Mouse (Mus musculus): ENCODE results near the gene Bcl2l14. TPM values are rescaled to one million over a fixed set of nuclear protein-coding genes. Genes with fewer than 3 reads are reported as not detected.

Gene Bcl2l14
- 0.10 TPM in 1 of 2 replicates, not detected in the other for polyA plus RNA-seq (2016; fragmentation: Nextera tagmentation; extraction: Ambion mirVana)

GRCm38 (mm10) chr6:134396018-134396417 lies at the start of gene Bcl2l14:
Gene Bcl2l14 (plus strand): TSS chr6:134396318.
- H3K9me3 ChIP-seq: peaks cover 4% of the 10 kb centered on the region; the same call in 1 of the 2 replicates
- no peaks in the 10 kb centered on the region for H3K4me1 ChIP-seq
- H3K4me3 ChIP-seq: no peak within 1 kb of the TSS
- H3K27me3 ChIP-seq: no peaks in the 10 kb centered on the region
- H3K4me2 ChIP-seq (replicated peaks): no peak within 1 kb of the TSS
- no peak within 1 kb of the TSS for H3K9ac ChIP-seq (replicated peaks)
- WGBS: 87% methylated on average over 4 of the region's 4 CpGs
- H3K27ac ChIP-seq (replicated peaks): no peak within 1 kb of the TSS
- no peaks in the 10 kb centered on the region for H3K36me3 ChIP-seq
- ATAC-seq (ENCODE audit: low FRiP score, low read depth): no peak

GRCm38 (mm10) chr6:134348526-134349067 lies 47.5 kb upstream of the Bcl2l14 start:
- no peaks in the 10 kb centered on the region for H3K9me3 ChIP-seq
- H3K27ac ChIP-seq (replicated peaks): no peak overlapping the region
- H3K4me1 ChIP-seq: no peaks in the 10 kb centered on the region
- H3K36me3 ChIP-seq: no peaks in the 10 kb centered on the region
- no peak for ATAC-seq (ENCODE audit: low FRiP score, low read depth)
- H3K9ac ChIP-seq (replicated peaks): no peak overlapping the region
- H3K4me2 ChIP-seq (replicated peaks): no peak overlapping the region
- 90% methylated on average over 7 of the region's 7 CpGs for WGBS
- no peak overlapping the region for H3K4me3 ChIP-seq
- H3K27me3 ChIP-seq: no peaks in the 10 kb centered on the region

- WGBS: 81% methylated on average over 6 of the region's 6 CpGs
- ATAC-seq (ENCODE audit: low FRiP score, low read depth): no peak
- H3K27ac ChIP-seq (replicated peaks): no peak overlapping the region
- H3K9ac ChIP-seq (replicated peaks): no peak overlapping the region
- no peaks in the 10 kb centered on the region for H3K27me3 ChIP-seq
- no peak overlapping the region for H3K4me2 ChIP-seq (replicated peaks)
- no peaks in the 10 kb centered on the region for H3K4me1 ChIP-seq
- no peaks in the 10 kb centered on the region for H3K36me3 ChIP-seq
- H3K9me3 ChIP-seq: no peaks in the 10 kb centered on the region
- no peak overlapping the region for H3K4me3 ChIP-seq
Observed at GRCm38 (mm10) chr6:134352881-134353280, 43.2 kb upstream of the Bcl2l14 start.

GRCm38 (mm10) chr6:134353751-134354150 lies 42.4 kb upstream of the Bcl2l14 start:
- Histone ChIP-seq H3K4me2 (replicated peaks) (no peak overlapping the region), H3K9me3 (no peaks in the 10 kb centered on the region), H3K27me3 (no peaks in the 10 kb centered on the region), H3K4me3 (no peak overlapping the region), H3K9ac (replicated peaks) (no peak overlapping the region), H3K4me1 (no peaks in the 10 kb centered on the region), H3K36me3 (no peaks in the 10 kb centered on the region), H3K27ac (replicated peaks) (no peak overlapping the region)
- 90% methylated on average over 4 of the region's 4 CpGs for WGBS
- ATAC-seq (ENCODE audit: low FRiP score, low read depth): no peak

- no peaks in the 10 kb centered on the region for H3K9me3 ChIP-seq
- WGBS: 89% methylated on average over 6 of the region's 6 CpGs
- H3K27me3 ChIP-seq: no peaks in the 10 kb centered on the region
- no peak overlapping the region for H3K4me3 ChIP-seq
- ATAC-seq (ENCODE audit: low FRiP score, low read depth): no peak
- H3K27ac ChIP-seq (replicated peaks): no peak overlapping the region
- no peak overlapping the region for H3K9ac ChIP-seq (replicated peaks)
- H3K4me2 ChIP-seq (replicated peaks): no peak overlapping the region
- H3K36me3 ChIP-seq: no peaks in the 10 kb centered on the region
- H3K4me1 ChIP-seq: no peaks in the 10 kb centered on the region
Observed at GRCm38 (mm10) chr6:134357570-134357969, 38.5 kb upstream of the Bcl2l14 start.

- ATAC-seq (ENCODE audit: low FRiP score, low read depth): no peak
- H3K36me3 ChIP-seq: no peaks in the 10 kb centered on the region
- no peak overlapping the region for H3K27ac ChIP-seq (replicated peaks)
- H3K4me1 ChIP-seq: no peaks in the 10 kb centered on the region
- H3K27me3 ChIP-seq: no peaks in the 10 kb centered on the region
- no peak overlapping the region for H3K4me2 ChIP-seq (replicated peaks)
- H3K9me3 ChIP-seq: no peaks in the 10 kb centered on the region
- 91% methylated on average over 4 of the region's 4 CpGs for WGBS
- H3K9ac ChIP-seq (replicated peaks): no peak overlapping the region
- H3K4me3 ChIP-seq: no peak overlapping the region
Observed at GRCm38 (mm10) chr6:134360079-134360478, 36.0 kb upstream of the Bcl2l14 start.

GRCm38 (mm10) chr6:134364644-134365043 lies 31.5 kb upstream of the Bcl2l14 start:
- Histone ChIP-seq H3K36me3 (no peaks in the 10 kb centered on the region), H3K9ac (replicated peaks) (no peak overlapping the region), H3K4me3 (no peak overlapping the region), H3K4me2 (replicated peaks) (no peak overlapping the region), H3K9me3 (no peaks in the 10 kb centered on the region), H3K27ac (replicated peaks) (no peak overlapping the region), H3K27me3 (no peaks in the 10 kb centered on the region), H3K4me1 (no peaks in the 10 kb centered on the region)
- WGBS: 80% methylated on average over 6 of the region's 6 CpGs
- ATAC-seq (ENCODE audit: low FRiP score, low read depth): no peak

- no peaks in the 10 kb centered on the region for H3K4me1 ChIP-seq
- no peak overlapping the region for H3K4me3 ChIP-seq
- H3K27ac ChIP-seq (replicated peaks): no peak overlapping the region
- WGBS: 83% methylated on average over 4 of the region's 4 CpGs
- H3K36me3 ChIP-seq: no peaks in the 10 kb centered on the region
- no peaks in the 10 kb centered on the region for H3K9me3 ChIP-seq
- no peak for ATAC-seq (ENCODE audit: low FRiP score, low read depth)
- no peak overlapping the region for H3K9ac ChIP-seq (replicated peaks)
- no peak overlapping the region for H3K4me2 ChIP-seq (replicated peaks)
- no peaks in the 10 kb centered on the region for H3K27me3 ChIP-seq
Observed at GRCm38 (mm10) chr6:134365952-134366351, 30.2 kb upstream of the Bcl2l14 start.

GRCm38 (mm10) chr6:134366366-134367351 lies 29.5 kb upstream of the Bcl2l14 start:
- 68% methylated on average over 10 of the region's 10 CpGs for WGBS
- Histone ChIP-seq H3K4me1 (no peaks in the 10 kb centered on the region), H3K4me3 (no peak overlapping the region), H3K27ac (replicated peaks) (no peak overlapping the region), H3K36me3 (no peaks in the 10 kb centered on the region), H3K4me2 (replicated peaks) (no peak overlapping the region), H3K9ac (replicated peaks) (no peak overlapping the region), H3K27me3 (no peaks in the 10 kb centered on the region), H3K9me3 (no peaks in the 10 kb centered on the region)
- ATAC-seq (ENCODE audit: low FRiP score, low read depth): no peak

GRCm38 (mm10) chr6:134367366-134368281 lies 28.5 kb upstream of the Bcl2l14 start:
- no peaks in the 10 kb centered on the region for H3K36me3 ChIP-seq
- H3K9me3 ChIP-seq: no peaks in the 10 kb centered on the region
- H3K4me1 ChIP-seq: no peaks in the 10 kb centered on the region
- no peaks in the 10 kb centered on the region for H3K27me3 ChIP-seq
- H3K27ac ChIP-seq (replicated peaks): no peak overlapping the region
- H3K4me2 ChIP-seq (replicated peaks): no peak overlapping the region
- H3K9ac ChIP-seq (replicated peaks): no peak overlapping the region
- no peak overlapping the region for H3K4me3 ChIP-seq
- no peak for ATAC-seq (ENCODE audit: low FRiP score, low read depth)
- WGBS: 58% methylated on average over 12 of the region's 12 CpGs

- ATAC-seq (ENCODE audit: low FRiP score, low read depth): no peak
- no peaks in the 10 kb centered on the region for H3K36me3 ChIP-seq
- no peak overlapping the region for H3K27ac ChIP-seq (replicated peaks)
- 67% methylated on average over 2 of the region's 2 CpGs for WGBS
- H3K9ac ChIP-seq (replicated peaks): no peak overlapping the region
- H3K4me1 ChIP-seq: no peaks in the 10 kb centered on the region
- H3K4me3 ChIP-seq: no peak overlapping the region
- H3K27me3 ChIP-seq: no peaks in the 10 kb centered on the region
- no peaks in the 10 kb centered on the region for H3K9me3 ChIP-seq
- no peak overlapping the region for H3K4me2 ChIP-seq (replicated peaks)
Observed at GRCm38 (mm10) chr6:134372946-134373345, 23.2 kb upstream of the Bcl2l14 start.
